13 mouse cellular contexts compared by ENCODE assay signal in the genomic region with DNA sequence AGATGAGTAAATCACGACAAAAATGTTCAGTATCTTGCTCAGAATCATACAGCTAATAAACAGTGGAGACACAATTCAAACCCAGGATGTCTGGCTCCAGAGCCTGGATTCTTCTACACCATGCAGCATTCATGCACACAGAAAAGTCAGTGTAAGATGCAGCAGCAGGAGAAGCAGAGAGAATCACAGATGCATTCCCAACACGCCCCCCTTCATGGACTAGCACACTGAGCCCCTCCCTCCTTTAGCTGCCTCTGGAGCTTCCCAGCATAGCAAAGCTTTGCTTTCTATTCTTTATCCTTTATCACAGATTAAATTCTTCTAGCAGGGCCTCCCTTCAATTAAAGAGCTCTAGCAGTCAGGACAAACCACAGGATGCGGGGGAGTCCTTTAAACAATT.
DNase-seq lines count a peak whose midpoint lies in the region; ATAC-seq lines count a peak whose summit lies in the region.
"Had no signal": no experiment of that assay in that cellular context is flagged by ENCODE, and none has a peak within 500 bp of the region (broad histone marks: within the 10 kb centered on the region; RNA-seq: fewer than 3 reads in every experiment).

No protein-coding gene starts in this region.

- H3K4me2 ChIP-seq in heart, embryonic 15.5 days: no peak overlapping the region
- no peak overlapping the region for H3K4me2 ChIP-seq in lung, embryonic 15.5 days
- H3K4me2 ChIP-seq in midbrain, embryonic 16.5 days (ENCODE audit: low read length): no peak overlapping the region
- H3K4me2 ChIP-seq: liver, embryonic 11.5 days had no signal

- no peaks in the 10 kb centered on the region for H3K9me3 ChIP-seq in heart, embryonic 15.5 days (replicated peaks)
- no peaks in the 10 kb centered on the region for H3K9me3 ChIP-seq in lung, embryonic 15.5 days
- no peaks in the 10 kb centered on the region for H3K9me3 ChIP-seq in midbrain, embryonic 16.5 days (replicated peaks; ENCODE audit: control insufficient read depth, low read length, poor library complexity, severe bottlenecking)
- H3K9me3 ChIP-seq: megakaryocyte, embryonic 14.5 days had no signal

- DNase-seq in heart, adult 8-10 months (ENCODE audit: low spot score): no peak
- no peak for DNase-seq in lung, postnatal 4 days
- DNase-seq in ZHBTc4 (ENCODE audit: low read depth, low spot score): peak; percentile 59
- DNase-seq in spleen, postnatal 4 days (ENCODE audit: low spot score in 2 of 2): no peak
- DNase-seq: B cell, adult 2 months; cerebellum, adult 2 months; heart, postnatal 36 days had no signal

- no peak for ATAC-seq in heart, embryonic 15.5 days (replicated peaks; ENCODE audit: insufficient number of reproducible peaks, insufficient read depth, low FRiP score, low read depth)
- ATAC-seq in lung, embryonic 15.5 days (ENCODE audit: borderline replicate concordance, extremely low read depth, low FRiP score, low TSS enrichment): no peak
- ATAC-seq in midbrain, embryonic 16.5 days: 0 out of 2 replicates have a peak, but pooled peaks have one; percentile 37
- ATAC-seq: intestine, postnatal 0 days had no signal

- peak overlapping the region; percentile 13 for H3K27ac ChIP-seq in heart, embryonic 15.5 days
- H3K27ac ChIP-seq in lung, embryonic 15.5 days: 0 out of 2 replicates have a peak overlapping the region, but pooled peaks have one; percentile 11
- no peak overlapping the region for H3K27ac ChIP-seq in midbrain, embryonic 16.5 days (ENCODE audit: low read length)

- H3K4me3 ChIP-seq in heart, embryonic 15.5 days: no peak overlapping the region
- no peak overlapping the region for H3K4me3 ChIP-seq in lung, embryonic 15.5 days
- no peak overlapping the region for H3K4me3 ChIP-seq in midbrain, embryonic 16.5 days (ENCODE audit: low read depth, low read length)
- H3K4me3 ChIP-seq: megakaryocyte, embryonic 14.5 days had no signal

- H3K36me3 ChIP-seq in heart, embryonic 15.5 days: no peaks in the 10 kb centered on the region
- no peaks in the 10 kb centered on the region for H3K36me3 ChIP-seq in lung, embryonic 15.5 days
- no peaks in the 10 kb centered on the region for H3K36me3 ChIP-seq in midbrain, embryonic 16.5 days (ENCODE audit: control insufficient read depth, insufficient read depth, low read length)

- no peak overlapping the region for H3K9ac ChIP-seq in heart, embryonic 15.5 days
- no peak overlapping the region for H3K9ac ChIP-seq in lung, embryonic 15.5 days
- no peak overlapping the region for H3K9ac ChIP-seq in midbrain, embryonic 16.5 days (ENCODE audit: low read depth, low read length)

- no peaks in the 10 kb centered on the region for H3K27me3 ChIP-seq in heart, embryonic 15.5 days
- no peaks in the 10 kb centered on the region for H3K27me3 ChIP-seq in lung, embryonic 15.5 days
- H3K27me3 ChIP-seq in midbrain, embryonic 16.5 days (ENCODE audit: control insufficient read depth, insufficient read depth, low read depth, low read length): no peaks in the 10 kb centered on the region
- H3K27me3 ChIP-seq: megakaryocyte, embryonic 14.5 days had no signal

- H3K4me1 ChIP-seq in heart, embryonic 15.5 days (replicated peaks): peaks cover 35% of the 10 kb centered on the region
- peaks cover 4% of the 10 kb centered on the region; the same call in 1 of the 2 replicates for H3K4me1 ChIP-seq in lung, embryonic 15.5 days
- peaks cover 8% of the 10 kb centered on the region for H3K4me1 ChIP-seq in midbrain, embryonic 16.5 days (ENCODE audit: control insufficient read depth, insufficient read depth, low read length)

- WGBS in heart, embryonic 15.5 days: 47% methylated on average over 3 of the region's 3 CpGs
- WGBS in lung, embryonic 15.5 days: 59% methylated on average over 3 of the region's 3 CpGs
- 30% methylated on average over 3 of the region's 3 CpGs for WGBS in midbrain, embryonic 16.5 days
